Mouse (Mus musculus) macrophage (primary cell): ENCODE data around the gene Cic. TPM values are rescaled to one million over a fixed set of nuclear protein-coding genes. Genes with fewer than 3 reads are reported as not detected.
"Not testable (repeated sequence)": the region's sequence is repeated elsewhere in the genome, so short reads cannot be mapped to it uniquely, and the experiment has no call there.

Experiments
- H3K27ac ChIP-seq: fragments of 350-480 bp; formaldehyde crosslinking; 2 replicates; pipeline ENCODE4 v1.9.0; 2021
- H3K36me3 ChIP-seq: fragments of 350-480 bp; formaldehyde crosslinking; 2 replicates; pipeline ENCODE4 v1.9.0; 2021; ENCODE audit errors: inconsistent target
- H3K4me3 ChIP-seq: fragments of 350-480 bp; formaldehyde crosslinking; 2 replicates; pipeline ENCODE4 v1.9.0; 2021; ENCODE audit errors: inconsistent target
- H3K79me2 ChIP-seq: fragments of 350-480 bp; formaldehyde crosslinking; 2 replicates; pipeline ENCODE4 v1.9.0; 2021; ENCODE audit errors: inconsistent target
- WGBS: methylation state at CpG from one replicate; pipeline ENCODE4 v1.1.7; 2026; ENCODE audit warnings: inconsistent platforms; ENCODE audit not compliant: missing documents; 5-methylcytosine and 5-hydroxymethylcytosine counted together
- polyA plus RNA-seq: library from polyadenylated mRNA; stranded (reverse); fragments of 250-400 nt; gene quantifications from 3 replicates; pipeline ENCODE4 v1.2.4, GENCODE M21; 2018; ENCODE audit warnings: inconsistent platforms

Gene Cic
- polyA plus RNA-seq, 1 experiment from 2014 or later = 139 TPM

- H3K4me3 ChIP-seq = no peak overlapping the region
- no peaks in the 10 kb centered on the region for H3K36me3 ChIP-seq
- H3K79me2 ChIP-seq = no peaks in the 10 kb centered on the region
- WGBS = 81% methylated on average over 9 of the region's 9 CpGs
- no peak overlapping the region for H3K27ac ChIP-seq
These were observed 41.9 kb downstream of the Cic start for GRCm38 (mm10) chr7:25309425-25309824.

DNA sequence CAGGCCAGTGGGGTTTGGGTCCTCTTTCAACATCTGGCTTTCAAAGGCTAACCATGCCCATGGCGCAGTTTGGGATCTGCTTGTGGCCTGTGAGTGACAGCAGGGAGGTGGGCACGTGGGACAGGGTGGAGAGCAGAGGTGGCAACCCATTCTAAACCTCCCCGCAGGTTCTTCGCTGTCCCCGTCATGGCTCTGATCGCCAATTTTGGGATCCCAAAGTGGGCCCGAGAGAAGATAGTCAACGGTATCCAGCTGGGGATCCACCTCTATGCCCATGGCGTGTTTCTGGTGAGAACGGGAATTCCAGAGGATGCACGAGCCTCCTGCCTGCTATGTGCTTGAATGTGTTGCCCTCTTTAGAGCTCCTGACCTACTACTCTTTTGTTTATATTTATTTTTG is 43.7 kb downstream of the Cic start:
- H3K4me3 ChIP-seq = no peak overlapping the region
- H3K27ac ChIP-seq = no peak overlapping the region
- 83% methylated on average over 11 of the region's 11 CpGs for WGBS
- no peaks in the 10 kb centered on the region for H3K79me2 ChIP-seq
- no peaks in the 10 kb centered on the region for H3K36me3 ChIP-seq

GRCm38 (mm10) chr7:25313325-25313724 is 45.8 kb downstream of the Cic start:
- Histone ChIP-seq H3K36me3 (no peaks in the 10 kb centered on the region), H3K79me2 (no peaks in the 10 kb centered on the region), H3K4me3 (no peak overlapping the region), H3K27ac (no peak overlapping the region)
- WGBS = 48% methylated on average over 7 of the region's 7 CpGs

DNA sequence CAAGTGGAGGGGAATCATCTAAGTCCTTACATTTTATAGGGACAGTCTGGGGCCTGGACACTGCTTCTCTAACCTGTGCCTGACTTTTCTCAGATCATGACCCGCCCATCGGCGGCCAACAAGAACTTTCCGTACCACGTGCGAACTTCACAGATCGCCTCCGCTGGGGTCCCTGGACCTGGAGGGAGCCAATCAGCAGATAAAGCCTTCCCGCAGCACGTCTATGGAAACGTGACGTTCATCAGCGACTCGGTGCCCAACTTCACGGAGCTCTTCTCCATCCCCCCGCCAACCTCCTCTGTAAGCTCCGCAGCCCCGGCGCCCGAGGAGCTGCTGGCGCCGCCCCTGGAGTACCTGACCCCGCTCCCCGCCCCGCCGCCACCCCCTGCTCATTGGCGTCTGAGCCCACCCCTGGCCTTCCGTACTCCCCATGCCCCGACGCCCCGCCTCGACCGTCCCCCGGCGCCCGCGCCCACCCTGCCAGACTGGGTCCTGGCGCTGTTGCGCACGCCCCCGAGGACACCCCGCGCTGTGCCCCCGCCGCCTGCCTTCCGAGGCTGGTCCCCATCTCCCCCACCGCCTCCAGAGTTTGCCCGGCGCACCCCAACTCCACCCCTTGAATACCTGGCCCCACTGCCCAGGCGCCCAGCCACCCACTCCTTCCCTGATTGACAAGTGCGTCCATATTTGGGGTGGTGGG is 47.3 kb downstream of the Cic start:
- Histone ChIP-seq H3K27ac (no peak overlapping the region), H3K36me3 (no peaks in the 10 kb centered on the region), H3K79me2 (no peaks in the 10 kb centered on the region), H3K4me3 (no peak overlapping the region)
- 7% methylated on average over 20 of the region's 51 CpGs for WGBS

DNA sequence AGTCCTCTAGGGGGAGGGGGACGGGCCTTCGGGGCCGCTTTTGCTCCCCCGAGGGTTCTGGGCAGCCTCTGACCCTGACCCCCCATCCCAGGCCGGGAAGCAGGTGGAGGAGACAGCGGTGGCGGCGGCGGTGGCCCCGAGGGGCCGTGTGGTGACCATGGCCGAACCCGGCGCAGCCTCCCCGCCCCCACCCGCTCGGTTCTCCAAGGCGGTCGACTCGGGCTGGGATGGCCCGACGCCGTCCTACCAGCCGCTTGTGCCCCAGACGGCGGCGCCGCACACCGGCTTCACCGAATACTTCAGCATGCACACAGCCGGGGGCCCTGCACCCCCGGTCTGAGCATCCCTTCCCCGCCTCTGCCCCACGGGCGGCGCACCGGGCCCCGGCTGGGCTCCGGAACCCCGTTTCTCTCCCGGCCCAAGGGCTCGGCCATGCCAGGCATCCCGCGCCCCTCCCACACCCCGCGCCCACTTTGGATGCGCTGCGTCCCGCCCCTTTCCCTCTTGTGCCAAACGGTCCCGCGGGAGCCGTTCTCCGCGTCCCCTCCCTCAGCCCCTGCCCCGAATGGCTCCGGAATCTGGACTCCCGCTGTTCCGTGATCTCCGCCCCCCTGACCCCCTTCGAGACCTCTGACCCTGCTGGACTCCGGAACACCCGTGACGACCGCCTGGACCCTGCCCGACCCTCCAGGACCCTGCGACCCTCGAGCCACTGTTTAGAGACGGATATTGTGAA is 48.0 kb downstream of the Cic start:
- Histone ChIP-seq H3K79me2 (no peaks in the 10 kb centered on the region), H3K4me3 (no peak overlapping the region), H3K36me3 (no peaks in the 10 kb centered on the region), H3K27ac (no peak overlapping the region)
- 2% methylated on average over 67 of the region's 69 CpGs for WGBS

DNA sequence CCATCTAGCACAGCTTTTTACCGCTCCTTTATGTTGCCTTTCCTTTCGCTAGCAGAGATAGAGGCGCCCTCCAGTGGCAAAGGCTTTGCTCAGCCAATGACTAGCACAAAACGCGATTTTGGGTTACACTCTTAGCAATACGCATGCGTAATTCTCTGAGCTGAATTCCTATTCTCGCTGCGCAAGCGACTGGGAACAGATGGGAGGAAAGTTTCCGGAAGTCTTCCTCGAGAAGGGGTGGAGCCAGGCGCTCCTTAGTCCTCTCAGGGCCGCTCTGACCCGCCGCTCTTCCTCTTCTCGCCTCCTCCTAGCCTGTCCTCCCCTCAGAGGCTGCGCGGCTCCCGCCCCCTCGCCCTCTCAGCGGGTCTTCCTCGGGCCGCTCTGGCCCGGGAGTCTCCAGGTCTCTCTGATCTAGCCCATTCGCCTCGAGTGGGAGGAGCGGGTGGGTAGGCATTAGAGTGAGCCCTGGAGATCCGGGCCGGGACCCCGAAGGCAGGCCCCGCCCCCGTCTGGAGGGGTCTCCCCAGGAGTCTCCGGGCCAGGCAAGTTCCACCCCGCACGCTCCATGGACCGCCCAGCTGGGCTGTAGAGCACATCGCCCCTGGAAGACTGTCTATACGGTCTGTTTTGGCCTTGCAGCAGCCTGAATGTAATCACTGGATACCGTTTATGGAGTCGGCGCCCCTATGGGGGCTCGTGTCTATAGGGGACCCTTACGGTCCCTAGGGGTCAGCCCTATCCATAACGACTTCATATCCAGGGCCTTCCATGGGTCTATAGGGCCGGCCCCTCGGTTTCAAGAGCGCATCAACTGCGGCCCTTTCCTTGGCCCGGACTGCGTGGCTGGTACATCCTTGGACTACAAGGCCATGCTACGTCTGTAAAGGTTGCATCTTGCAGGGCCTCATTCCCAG is 49.3 kb downstream of the Cic start, which contains the start of gene Megf8:
TSS of gene Megf8 (plus strand) at position 633 of the 914 bp plus-strand sequence.
- Histone ChIP-seq H3K27ac (peak within 1 kb of the TSS; percentile 24; the same call in 1 of the 2 replicates), H3K36me3 (no peaks in the 10 kb centered on the region), H3K4me3 (peak within 1 kb of the TSS; percentile 54), H3K79me2 (no peaks in the 10 kb centered on the region)
- 12% methylated on average over 52 of the region's 52 CpGs for WGBS

- 83% methylated on average over 21 of the region's 21 CpGs for WGBS
- Histone ChIP-seq H3K4me3 (peak overlapping the region; percentile 54), H3K79me2 (no peaks in the 10 kb centered on the region), H3K36me3 (no peaks in the 10 kb centered on the region), H3K27ac (no peak overlapping the region)
These were observed 50.0 kb downstream of the Cic start for GRCm38 (mm10) chr7:25317446-25317999.

DNA sequence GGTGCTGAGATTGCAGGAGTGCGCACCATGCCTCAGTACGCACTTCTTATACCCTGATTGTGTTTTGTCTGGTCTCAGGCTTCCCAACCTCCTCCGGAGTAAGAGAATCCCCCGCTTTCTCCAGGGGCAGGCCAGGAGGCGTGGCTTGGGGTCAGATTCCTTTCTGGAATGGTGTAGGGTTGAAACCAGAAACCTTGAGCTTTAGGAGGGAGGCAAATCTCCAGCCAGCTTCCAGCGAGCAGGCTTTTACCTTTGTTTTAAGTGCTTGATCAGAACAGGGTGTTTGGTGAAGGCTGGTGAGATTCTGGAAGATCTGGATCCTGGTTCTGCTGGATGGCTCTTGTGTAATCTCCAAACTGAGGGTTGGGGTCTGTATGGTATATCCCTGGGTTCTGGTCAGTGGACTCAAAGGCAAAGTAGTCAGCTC is 54.6 kb downstream of the Cic start:
- no peaks in the 10 kb centered on the region for H3K36me3 ChIP-seq
- H3K79me2 ChIP-seq = no peaks in the 10 kb centered on the region
- H3K4me3 ChIP-seq = no peak overlapping the region
- no peak overlapping the region for H3K27ac ChIP-seq
- WGBS = 89% methylated on average over 6 of the region's 6 CpGs

- 96% methylated on average over 2 of the region's 2 CpGs for WGBS
- Histone ChIP-seq H3K36me3 (no peaks in the 10 kb centered on the region), H3K4me3 (no peak overlapping the region), H3K27ac (no peak overlapping the region), H3K79me2 (no peaks in the 10 kb centered on the region)
These were observed 55.7 kb downstream of the Cic start for GRCm38 (mm10) chr7:25323219-25323618.

- not testable (repeated sequence) for H3K36me3 ChIP-seq, H3K79me2 ChIP-seq, H3K27ac ChIP-seq, H3K4me3 ChIP-seq
- 86% methylated on average over 5 of the region's 6 CpGs for WGBS
These were observed 57.9 kb downstream of the Cic start for GRCm38 (mm10) chr7:25325431-25325830.

GRCm38 (mm10) chr7:25326233-25326632 is 58.7 kb downstream of the Cic start:
- WGBS = 58% methylated on average over 8 of the region's 8 CpGs
- H3K79me2 ChIP-seq = no peaks in the 10 kb centered on the region

GRCm38 (mm10) chr7:25333596-25334307 is 66.2 kb downstream of the Cic start:
- H3K27ac ChIP-seq = no peak overlapping the region
- H3K4me3 ChIP-seq = no peak overlapping the region
- no peaks in the 10 kb centered on the region for H3K79me2 ChIP-seq
- 60% methylated on average over 16 of the region's 16 CpGs for WGBS
- peaks cover 16% of the 10 kb centered on the region for H3K36me3 ChIP-seq

More at GRCm38 (mm10) chr7:25326233-25326632, 58.7 kb downstream of the Cic start:
- Histone ChIP-seq H3K4me3 (no peak overlapping the region), H3K27ac (no peak overlapping the region), H3K36me3 (peaks cover 13% of the 10 kb centered on the region)

- Histone ChIP-seq H3K27ac (no peak overlapping the region), H3K36me3 (peaks cover 16% of the 10 kb centered on the region), H3K4me3 (no peak overlapping the region), H3K79me2 (no peaks in the 10 kb centered on the region)
- 100% methylated on average over 10 of the region's 12 CpGs for WGBS
These were observed 67.0 kb downstream of the Cic start for GRCm38 (mm10) chr7:25334472-25334871.

DNA sequence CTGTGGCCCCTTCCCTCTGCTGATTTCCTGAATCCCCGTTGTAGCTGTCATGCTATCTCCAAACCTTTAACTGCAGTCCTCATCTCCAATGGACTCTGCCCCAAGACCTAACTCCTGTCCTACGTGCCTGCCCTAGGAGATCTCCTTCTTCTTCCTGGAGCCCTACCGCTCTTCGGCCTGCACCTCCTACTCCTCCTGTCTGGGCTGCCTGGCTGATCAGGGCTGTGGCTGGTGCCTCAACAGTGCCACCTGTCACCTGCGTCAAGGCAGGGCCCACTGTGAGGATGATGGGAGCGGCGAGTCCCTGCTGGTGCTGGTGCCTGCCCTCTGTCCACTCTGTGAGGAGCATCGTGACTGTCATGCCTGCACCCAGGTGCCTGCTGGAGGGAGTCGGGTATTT is 71.8 kb downstream of the Cic start:
- no peak overlapping the region for H3K27ac ChIP-seq
- H3K79me2 ChIP-seq = no peaks in the 10 kb centered on the region
- H3K36me3 ChIP-seq = no peaks in the 10 kb centered on the region
- 96% methylated on average over 9 of the region's 9 CpGs for WGBS
- no peak overlapping the region for H3K4me3 ChIP-seq
